Mouse (Mus musculus) retina, postnatal 7 days (tissue): ENCODE data around the gene Negr1.

Experiments
- DNase-seq: peaks from one replicate; pipeline ENCODE4 v3.0.0-alpha.2; 2012; ENCODE audit warnings: low read depth, low spot score

The Negr1 gene

DNA sequence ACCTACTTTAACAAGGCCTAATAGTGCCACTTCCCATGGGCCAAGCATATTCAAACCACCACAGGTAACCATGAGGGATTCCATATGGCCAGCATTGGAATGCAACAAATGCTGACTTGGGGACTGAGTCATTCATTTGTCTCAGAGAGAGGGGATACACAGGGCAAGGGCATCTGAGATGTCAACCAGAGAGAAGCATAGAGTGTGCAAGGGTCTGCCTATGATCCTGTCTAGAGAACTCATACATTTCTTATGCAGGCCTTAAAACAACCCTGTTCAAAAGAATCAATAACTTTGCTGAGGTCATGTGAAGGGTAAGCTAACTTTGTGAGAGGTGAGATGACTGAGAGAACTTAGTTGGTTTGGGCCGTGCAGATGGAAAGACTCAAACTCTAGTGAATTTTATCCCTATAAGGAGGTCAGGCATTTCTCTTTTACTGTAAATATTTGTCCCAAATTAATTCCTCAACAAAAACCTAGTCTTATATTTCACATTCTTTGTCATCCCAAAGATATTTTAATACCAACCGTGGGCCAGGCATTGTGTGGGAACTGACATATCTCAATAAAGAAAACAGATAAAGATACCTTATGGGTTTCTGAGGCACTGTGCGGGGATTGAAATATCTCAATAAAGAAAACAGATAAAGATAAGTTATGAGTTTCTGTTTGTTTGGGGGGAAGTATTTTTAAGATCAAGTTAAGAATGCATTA lies 543.4 kb downstream of the Negr1 start:
- DNase-seq, result no peak

DNA sequence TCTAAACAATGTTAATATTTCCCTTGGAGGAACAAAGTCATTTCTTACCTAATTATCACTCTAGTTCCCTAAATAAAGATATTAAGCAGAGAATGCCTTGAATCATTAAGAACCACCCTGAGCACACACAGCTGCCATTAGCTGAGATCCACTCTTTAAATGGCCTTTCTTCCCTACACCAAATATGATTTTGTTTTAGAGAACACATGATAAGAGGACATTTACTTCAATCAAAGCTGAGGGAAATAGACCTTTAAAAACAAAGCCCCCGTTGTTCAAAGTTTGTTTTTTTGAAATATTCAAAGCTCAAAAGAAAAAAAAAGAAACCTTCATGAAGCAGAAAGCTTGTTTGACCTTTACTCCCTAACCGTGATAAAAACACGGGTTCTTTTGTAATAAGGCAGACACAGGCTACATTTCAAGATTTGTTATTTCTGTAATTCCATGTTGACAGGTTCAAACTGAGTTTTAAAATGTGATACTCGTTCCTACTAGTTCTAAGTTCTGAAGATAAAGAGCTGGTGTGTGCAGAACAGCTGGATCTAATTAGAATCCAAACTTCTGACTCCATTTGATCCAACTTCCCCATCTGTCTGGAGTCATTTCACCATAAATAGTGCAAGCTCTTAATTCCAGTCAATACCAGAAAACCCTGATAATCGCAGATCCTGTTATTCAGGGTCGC lies 544.1 kb downstream of the Negr1 start:
- no peak for DNase-seq

DNA sequence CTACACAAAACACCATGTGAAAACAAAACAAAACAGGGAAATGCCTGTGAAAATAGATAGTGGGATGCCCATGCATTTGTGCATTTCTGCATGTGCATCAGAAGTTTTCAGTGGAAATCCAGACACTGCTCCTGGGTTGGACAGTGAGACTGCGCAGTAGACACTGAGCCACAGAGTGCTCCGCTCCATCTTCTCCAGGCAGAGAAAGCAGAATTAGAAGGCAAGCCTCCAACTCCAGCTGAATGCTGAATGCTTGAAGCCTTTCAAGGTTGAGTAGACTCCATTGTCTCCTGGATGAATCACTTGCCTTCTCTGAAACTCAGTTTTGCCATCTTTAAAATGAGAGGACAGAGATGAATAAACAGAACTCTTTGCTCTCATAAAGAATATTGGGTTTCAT lies 546.6 kb downstream of the Negr1 start:
- DNase-seq, result no peak

DNA sequence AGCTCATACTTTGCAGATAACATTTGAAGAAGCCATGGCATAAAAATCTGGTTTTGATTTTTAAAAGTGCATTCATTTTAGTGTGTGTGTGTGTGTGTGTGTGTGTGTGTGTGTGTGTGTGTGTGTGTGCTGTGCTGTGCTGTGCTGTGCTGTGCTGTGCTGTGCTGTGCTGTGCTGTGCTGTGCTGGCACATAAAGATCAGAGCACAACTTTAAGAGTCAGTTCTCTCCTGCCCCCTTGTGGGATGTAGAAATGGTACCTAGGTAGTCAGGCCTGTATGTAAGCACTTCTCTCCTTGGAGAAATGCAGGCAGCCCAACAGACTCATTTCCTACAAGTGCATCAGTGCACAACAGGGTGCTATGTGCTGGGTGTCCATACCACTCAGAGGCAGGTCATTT lies 547.7 kb downstream of the Negr1 start:
- DNase-seq, result peak; percentile 16

DNA sequence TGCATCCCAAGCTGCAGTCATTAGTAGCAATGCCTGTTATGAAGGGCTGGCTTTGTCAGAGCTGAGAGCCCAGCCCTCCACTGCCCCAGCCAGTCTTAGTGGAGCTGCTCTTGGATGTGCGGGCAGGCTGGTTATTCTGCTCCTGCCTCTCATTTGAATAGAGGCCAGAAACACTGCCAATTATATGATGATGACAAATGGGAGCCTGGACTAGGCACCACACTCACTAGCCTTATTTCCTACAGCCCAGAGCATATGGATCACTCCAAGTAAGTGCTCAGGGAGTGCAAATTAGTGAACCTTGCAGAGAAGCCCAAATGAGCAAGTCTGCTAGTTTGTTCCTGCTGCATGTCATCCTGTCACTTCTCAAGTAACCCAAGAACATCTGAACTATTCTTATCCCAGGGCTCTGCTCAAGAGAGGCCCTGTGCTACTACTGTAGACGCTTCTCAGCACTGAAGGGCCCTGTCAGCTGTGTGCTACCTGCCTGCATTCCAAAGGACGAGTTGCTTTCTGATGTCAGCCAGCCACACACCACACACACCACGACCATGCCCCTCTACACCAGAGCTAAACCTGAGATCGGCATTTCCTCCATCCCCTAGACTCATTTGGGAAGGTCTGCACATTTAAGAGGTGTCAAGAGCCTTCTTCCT lies 553.6 kb downstream of the Negr1 start:
- DNase-seq, result no peak

DNA sequence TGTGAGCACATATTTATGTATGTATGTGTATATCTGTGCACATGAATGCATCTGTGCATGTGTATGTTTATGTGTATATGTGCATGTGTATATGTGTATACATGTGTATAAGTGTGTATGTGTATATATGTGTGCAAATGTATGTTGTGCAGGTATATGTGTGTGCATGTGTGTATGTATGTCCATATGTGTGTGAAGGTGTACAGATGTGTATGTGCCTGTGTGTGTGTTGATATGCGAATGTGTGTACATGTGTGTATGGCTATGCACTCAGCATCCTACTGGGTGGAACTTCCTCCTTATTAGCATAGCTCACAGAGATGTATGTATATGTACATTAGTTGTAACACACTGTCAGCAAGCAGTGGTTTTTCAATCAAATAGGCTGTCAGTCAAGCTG lies 554.4 kb downstream of the Negr1 start:
- no peak for DNase-seq

DNA sequence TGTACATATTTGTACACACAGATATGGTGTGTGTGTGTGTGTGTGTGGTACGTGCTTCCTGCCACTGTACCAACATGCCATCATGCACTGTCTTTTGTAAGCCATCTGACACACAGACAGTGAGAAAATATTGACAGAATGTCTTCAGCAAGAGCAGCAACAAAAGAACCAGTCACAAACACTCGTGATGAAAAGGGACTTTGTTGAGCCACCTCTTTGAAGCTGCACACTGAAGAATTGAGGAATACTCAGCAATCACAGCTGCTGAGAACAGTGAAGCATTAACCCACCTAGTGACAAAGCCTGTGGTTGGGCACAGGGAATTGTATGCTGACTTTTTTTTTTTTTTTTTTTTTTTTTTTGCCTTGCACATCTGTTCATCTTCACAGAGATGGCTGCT lies 558.3 kb downstream of the Negr1 start:
- DNase-seq, result no peak

DNA sequence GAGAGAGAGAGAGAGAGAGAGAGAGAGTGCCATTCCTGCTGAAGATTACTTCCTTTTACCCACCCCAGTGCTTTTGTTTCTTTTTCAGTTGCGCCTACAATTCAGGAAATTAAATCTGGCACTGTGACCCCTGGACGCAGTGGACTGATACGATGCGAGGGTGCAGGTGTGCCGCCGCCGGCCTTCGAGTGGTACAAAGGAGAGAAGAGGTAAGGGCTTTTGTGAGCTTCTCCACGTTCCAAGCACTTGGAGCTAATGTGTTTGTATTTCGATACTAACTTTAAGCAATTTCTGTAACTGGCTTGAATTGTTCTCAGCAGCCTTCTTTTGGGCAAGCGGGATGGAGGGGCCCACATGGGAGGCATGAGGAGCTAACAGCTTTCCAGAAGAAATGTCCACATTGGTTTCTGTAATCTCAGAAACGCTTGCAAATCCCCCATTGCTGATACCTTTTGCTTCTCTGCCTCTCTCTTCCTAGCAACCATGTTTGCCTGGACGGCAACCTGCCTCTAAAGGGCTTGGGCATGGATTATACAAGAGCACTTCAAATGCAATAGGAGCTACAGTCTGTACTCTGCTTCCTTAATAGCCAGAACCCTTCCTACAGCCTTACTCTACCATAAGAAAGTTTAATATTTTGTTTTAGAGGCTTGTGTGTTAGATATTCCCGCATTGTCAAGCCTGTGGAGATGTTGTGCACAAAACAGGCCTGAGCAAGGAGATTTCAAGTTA lies 584.7 kb downstream of the Negr1 start:
- no peak for DNase-seq

DNA sequence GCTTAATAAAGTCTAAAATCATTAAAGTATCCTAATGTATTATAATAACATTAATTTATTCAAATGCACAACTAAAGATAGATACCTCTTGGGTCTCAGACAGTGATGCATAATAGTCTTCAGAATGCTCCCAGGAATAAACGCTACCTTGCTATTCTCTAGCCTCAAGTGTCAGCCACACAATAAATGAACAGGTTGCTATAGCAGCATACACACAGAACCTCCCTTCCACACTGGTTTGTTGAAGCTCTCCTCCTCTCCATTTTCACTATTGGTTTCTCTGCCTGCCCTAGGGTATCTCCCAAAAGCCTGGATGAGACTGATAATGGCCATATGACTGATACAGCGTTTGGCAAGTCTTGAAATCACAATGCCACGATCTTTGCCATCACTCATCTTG lies 593.3 kb downstream of the Negr1 start:
- DNase-seq, result no peak

DNA sequence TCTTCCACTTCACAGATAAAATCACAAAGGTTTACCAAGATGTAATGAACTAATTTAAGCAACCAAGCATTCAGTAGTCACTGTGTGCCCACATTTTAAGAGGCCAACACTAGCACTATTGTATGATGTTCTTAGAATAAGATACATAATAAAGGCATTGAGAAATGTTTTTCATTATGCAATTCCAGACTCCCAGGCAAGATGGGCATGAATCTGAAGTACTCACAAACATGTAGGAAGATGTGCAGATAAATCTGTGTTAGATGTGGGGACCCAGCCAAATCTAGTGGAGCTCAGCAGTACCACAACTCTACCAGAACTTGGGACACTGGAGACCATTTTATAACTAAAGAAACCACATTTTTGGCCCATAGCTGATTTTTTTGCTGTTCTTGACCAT lies 593.9 kb downstream of the Negr1 start:
- no peak for DNase-seq

DNA sequence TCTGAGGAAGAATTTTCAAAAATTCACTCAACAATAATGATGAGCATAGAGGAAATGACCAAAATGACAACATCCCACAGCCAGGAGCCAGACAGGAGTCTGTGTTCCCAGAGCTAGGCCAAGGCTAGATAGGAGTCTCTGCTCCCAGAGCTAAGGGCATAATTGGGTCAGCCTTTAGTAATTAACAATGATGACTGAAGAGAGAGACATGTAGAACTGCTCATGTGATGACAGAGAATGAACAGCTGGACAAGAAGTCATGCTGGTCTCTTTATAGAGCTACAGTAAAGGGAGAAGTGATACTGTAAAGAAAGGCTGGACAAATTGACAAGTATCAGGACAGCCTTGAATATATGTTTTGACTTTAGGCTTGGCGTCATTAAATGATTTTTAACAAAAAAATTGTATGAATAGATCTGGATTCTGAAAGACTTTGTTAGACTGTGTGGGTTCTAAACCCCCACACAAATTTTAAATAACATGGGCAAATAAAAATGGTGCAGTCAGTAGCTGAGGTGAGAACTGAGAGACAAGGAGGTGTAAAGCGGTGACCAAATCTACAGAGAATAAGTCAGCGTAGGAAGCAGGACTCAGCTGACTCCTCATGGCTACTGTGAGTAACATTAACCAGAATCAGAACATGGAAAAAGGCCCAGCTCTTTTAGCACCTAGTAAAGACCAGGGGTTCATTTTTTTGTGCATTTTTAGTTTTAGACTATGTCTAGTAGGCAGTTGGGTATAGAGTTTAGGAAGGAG lies 603.4 kb downstream of the Negr1 start:
- DNase-seq, result no peak

DNA sequence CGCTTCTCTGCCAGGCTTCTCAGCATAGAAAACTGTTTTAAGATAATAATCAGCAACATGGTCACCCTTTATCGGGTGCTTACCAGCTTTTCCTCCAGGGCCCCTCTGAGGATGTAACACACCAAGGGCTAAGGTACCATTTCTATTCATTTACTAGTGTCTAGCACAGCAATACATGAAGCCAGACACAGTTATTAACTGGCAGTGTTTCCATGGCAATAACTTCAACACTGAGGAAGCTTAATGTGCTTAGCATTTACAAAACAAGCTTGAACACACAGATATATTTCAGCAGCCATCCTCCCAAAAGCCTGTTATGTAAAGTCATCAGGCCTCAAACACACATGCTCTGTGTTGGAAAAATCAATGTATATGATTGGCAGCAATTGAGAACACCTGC lies 620.4 kb downstream of the Negr1 start:
- no peak for DNase-seq

DNA sequence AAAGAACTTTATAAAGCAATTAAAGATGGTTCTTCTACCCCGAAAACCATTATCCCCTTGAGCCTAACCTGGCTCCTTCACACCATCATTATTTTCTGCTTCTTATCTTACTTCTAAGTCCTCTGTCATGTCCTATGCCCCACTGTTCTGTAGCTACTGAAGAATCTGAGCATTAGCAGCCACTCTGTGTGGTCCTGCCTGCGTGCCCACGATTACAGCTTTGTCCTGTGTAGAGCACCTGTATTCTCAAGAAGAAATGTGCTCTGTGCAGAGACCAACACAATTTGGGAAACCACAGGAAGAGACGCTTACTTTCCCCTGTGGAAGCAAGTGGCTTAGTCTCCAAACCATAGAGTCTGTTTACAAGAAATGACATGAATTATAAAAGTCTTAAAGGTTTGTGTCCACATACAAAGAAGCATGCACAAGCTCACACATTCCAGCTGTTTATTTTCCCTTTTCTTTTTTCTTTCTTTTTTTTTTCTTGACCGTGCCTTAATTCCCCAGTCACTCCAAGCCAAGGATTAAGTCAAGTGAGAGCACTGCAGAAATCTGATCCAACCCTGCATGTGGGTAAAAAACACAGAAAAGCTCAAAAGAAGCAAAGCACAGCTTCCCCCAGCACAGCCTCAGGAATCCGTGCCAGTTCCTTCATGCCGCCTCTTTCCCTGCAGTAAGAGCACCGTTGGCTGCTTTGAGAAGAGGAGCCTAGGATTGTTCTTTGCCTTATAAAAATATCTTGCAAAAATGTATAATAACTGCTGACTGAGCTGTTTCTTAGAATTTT lies 627.5 kb downstream of the Negr1 start:
- no peak for DNase-seq

DNA sequence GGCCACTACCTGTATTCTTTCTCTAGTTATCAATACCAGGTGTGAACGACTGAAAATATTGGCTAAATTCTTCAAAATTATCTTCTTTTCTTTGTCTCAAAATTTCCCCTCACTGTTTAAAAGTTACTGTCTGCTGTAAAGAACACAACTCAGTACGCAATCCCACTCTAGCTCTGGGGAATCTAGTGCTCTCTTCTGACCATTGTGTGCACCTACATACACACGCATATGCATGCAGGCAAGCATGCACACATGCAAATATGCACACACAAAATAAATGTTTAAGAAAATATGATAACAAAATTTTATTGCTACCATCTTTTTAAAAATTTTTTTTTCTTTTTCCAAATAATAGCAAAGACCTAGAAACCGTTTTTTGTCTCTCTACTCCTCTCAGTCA lies 628.2 kb downstream of the Negr1 start:
- no peak for DNase-seq

DNA sequence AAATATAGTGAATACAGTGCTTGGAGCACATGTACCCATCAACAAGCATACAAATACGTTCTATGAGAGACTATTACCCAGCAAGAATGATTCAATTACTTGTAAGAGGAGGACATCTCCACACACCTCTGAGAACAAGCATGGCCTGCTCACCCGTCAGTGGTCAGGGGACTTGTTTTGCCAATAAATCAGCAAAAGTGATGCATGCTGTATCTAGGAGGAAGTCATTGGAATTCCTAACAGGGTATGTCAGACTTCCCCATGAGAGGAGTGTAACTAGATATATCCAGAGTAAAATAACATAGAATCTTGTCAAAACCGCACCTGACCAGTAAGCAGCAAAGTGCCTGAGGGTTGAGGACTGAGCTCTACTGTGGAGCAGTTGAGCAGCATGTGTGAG lies 629.0 kb downstream of the Negr1 start:
- no peak for DNase-seq

DNA sequence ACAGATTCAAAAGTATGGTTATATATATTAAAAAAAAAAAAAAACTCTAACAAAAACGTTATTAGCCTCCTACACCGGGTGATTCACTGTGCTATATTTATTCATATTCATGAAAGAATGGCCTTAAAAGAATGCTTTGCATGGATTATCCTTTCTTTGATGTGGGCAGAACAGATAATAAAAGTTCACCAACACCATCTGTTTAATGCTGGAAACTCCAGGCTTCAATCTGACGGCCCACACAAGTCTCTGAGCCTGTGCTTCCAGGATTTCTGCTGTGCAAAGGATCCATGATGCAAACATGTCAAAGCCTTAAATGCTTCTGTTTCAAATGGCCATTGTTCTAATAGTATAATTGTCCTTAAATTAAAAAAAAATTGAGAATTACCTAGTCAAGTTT lies 630.4 kb downstream of the Negr1 start:
- no peak for DNase-seq

DNA sequence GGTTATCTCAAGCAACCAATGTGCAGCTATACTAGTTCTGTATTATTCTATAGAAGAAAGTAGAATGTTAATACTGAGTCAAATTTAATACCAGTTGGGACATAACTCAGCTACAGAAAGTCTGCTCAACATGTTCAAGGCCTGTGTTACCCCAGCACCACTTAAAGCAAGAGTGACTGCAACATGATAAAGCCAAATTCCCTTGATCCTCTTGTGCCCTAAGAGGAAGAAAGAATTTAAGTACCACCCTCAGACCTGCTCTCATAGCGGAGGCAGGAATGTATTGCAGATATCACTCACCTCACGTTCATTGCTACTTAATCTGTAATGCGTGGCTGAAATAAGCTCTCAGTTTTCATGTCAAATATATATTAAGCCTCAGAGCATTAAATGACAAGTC lies 631.5 kb downstream of the Negr1 start:
- DNase-seq, result no peak

DNA sequence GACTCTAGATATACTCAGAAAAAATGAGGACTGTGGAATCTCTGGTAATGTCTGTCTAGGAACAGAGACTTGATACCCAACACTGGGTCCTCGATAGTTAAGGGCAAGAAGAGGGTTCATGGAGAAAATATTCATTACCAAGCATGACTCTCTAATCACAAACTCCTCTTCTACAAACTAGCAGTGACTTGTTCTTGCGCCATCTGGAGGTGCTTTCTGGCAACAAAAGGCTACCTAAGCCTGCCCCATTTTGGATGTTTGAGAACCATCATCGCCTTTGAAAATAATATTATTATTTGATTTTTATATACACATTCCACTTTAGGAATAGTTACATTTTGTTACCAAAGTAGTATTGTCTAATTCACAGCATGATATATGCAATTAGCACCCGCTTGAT lies 637.1 kb downstream of the Negr1 start:
- DNase-seq, result no peak

DNA sequence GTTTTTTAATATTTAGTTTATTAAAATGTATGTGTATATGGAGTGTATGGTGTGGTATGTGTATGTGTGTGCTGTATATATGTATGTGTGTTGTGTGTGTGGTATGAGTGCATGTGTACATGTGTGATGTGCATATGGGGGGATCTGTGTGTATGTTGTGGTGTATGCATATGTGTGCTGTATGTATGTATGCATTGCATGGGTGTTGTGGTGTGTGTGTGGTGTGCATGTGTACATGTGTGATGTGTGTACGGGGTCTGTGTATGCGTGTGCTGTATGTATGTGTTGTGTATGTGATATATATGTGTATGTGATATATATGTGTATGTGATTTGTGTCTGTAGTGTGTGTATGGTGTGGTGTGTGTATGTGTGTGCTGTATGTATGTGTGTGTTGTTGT lies 640.1 kb downstream of the Negr1 start:
- DNase-seq, result no peak

DNA sequence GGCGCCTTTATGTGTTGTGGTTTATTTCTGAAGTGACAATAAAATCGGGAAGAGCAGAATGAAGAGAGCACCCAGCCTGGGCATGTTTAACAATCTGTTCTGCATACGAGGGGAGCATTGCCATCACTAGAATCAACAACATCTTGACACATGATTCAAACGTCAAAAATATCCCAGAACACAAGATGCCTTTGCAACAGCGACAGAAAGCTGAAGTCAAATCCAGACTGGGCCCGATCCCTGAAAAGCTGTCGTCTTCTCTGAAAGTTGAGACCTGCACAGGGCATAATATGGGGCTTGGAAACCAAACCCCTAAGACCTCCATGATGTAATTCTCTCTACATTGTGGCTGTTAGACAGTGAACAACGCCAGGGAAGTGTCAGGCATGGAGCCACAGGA lies 642.0 kb downstream of the Negr1 start:
- DNase-seq, result no peak

DNA sequence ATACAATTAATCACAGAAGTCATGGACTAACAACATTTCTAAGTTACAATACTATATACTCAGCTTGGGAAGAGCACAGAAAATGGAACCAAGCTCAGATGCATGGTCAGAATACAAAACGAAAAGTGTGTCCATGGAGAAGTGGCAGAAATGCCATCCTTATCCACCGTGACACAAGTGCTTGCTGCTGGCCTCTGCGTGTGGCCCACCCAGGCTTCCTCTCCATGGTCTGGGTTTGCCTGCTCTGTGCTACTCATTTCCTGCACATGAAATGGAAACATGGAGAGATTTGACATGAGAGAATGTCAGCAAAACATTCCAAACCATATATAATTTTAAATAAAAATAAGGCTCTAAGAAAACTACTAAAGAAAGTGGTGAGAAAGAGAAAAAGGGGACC lies 645.2 kb downstream of the Negr1 start:
- no peak for DNase-seq
